Mouse (Mus musculus) neural tube, embryonic 15.5 days (tissue): ENCODE data around the gene Cfap57. TPM values are rescaled to one million over a fixed set of nuclear protein-coding genes. Genes with fewer than 3 reads are reported as not detected.
"Not testable (repeated sequence)": the region's sequence is repeated elsewhere in the genome, so short reads cannot be mapped to it uniquely, and the experiment has no call there.

Source experiments
- ATAC-seq: fragments of 200-750 bp; cut with Nextera tagmentation; 2 replicates; pipeline ENCODE4 v1.8.0; 2017; ENCODE audit warnings: mild to moderate bottlenecking, moderate TSS enrichment, moderate library complexity; ENCODE audit not compliant: low FRiP score
- H3K27ac ChIP-seq: fragments of 300-500 bp; sonication (generic); replicated peaks from 2 replicates; pipeline ENCODE4 v1.5.1; 2015; ENCODE audit warnings: mild to moderate bottlenecking, inconsistent platforms
- H3K27me3 ChIP-seq: fragments of 300-500 bp; sonication (generic); replicated peaks from 2 replicates; pipeline ENCODE4 v1.6.1; 2015; ENCODE audit warnings: inconsistent platforms
- H3K36me3 ChIP-seq: fragments of 300-500 bp; sonication (generic); 2 replicates; pipeline ENCODE4 v1.6.1; 2015; ENCODE audit warnings: inconsistent platforms
- H3K4me1 ChIP-seq: fragments of 300-500 bp; sonication (generic); 2 replicates; pipeline ENCODE4 v1.6.1; 2015; ENCODE audit warnings: inconsistent platforms
- H3K4me2 ChIP-seq: fragments of 300-500 bp; sonication (generic); 2 replicates; pipeline ENCODE4 v1.6.1; 2015; ENCODE audit warnings: inconsistent platforms, mild to moderate bottlenecking, moderate library complexity
- H3K4me3 ChIP-seq: fragments of 300-500 bp; sonication (generic); replicated peaks from 2 replicates; pipeline ENCODE4 v1.5.1; 2015; ENCODE audit warnings: mild to moderate bottlenecking, inconsistent platforms
- H3K9ac ChIP-seq: fragments of 300-500 bp; sonication (generic); replicated peaks from 2 replicates; pipeline ENCODE4 v1.6.1; 2015; ENCODE audit warnings: mild to moderate bottlenecking, inconsistent platforms
- H3K9me3 ChIP-seq: fragments of 300-500 bp; sonication (generic); replicated peaks from 2 replicates; pipeline ENCODE4 v1.6.1; 2016; ENCODE audit warnings: inconsistent platforms
- WGBS: fragments of 180-500 bp; shearing (Covaris S2); methylation state at CpG from one replicate; pipeline ENCODE4 v1.1.7; 2015; ENCODE audit warnings: mixed read lengths; 5-methylcytosine and 5-hydroxymethylcytosine counted together
- polyA plus RNA-seq: library from polyadenylated mRNA; unstranded; fragments of >200 nt; fragmentation: Nextera tagmentation; extraction: Ambion mirVana; gene quantifications from 2 replicates; pipeline ENCODE4 v1.2.1, GENCODE M21; 2015

The Cfap57 gene
- polyA plus RNA-seq, 1 experiment from 2014 or later: 1.5 TPM

DNA sequence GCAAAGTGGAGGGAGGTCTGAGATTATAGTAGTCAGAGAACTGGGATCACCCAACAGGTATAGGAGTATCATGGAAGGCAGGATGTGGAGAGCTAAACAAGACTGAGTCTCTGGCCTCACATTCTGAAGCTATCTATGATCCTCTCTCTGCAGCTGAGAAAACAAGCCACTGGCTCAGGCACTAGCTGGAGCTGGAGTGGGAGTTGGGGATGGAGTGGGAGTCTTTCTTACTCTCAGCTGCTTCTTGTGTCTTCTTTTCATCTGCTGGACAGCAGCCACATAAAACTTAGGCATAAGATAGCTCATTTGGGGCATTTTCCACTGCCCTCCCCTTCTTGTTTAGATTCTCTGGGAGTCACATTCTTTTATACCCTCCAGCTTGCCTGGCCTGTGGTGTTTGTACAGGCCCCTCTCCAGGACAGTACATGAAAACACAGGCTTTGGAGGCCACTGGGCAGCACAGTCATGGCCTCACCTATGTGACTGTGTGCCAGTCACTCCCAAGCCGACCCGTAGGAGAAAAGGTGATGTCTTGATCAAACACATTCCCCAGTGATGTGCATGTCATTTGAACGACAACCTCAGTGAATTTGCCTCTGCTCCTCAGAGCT lies 67.4 kb downstream of the Cfap57 start:
- no peak for ATAC-seq
- no peaks in the 10 kb centered on the region for H3K4me1 ChIP-seq

DNA sequence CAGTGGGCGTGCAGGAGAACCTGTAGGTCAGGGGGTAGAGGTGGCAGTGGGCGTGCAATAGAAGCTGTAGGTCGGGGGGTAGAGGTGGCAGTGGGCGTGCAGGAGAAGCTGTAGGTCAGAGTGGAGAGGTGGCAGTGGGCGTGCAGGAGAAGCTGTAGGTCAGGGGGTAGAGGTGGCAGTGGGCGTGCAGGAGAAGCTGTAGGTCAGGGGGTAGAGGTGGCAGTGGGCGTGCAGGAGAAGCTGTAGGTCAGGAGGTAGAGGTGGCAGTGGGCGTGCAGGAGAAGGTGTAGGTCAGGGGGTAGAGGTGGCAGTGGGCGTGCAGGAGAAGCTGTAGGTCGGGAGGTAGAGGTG lies 72.5 kb downstream of the Cfap57 start:
- WGBS: 89% methylated on average over 10 of the region's 10 CpGs
- not testable (repeated sequence) for H3K4me2 ChIP-seq, H3K9ac ChIP-seq, H3K27me3 ChIP-seq, H3K9me3 ChIP-seq, ATAC-seq, H3K27ac ChIP-seq, H3K36me3 ChIP-seq, H3K4me3 ChIP-seq
- H3K4me1 ChIP-seq: peaks cover 11% of the 10 kb centered on the region

More for the DNA sequence above, 67.4 kb downstream of the Cfap57 start:
- no peak overlapping the region for H3K4me2 ChIP-seq
- H3K36me3 ChIP-seq: no peaks in the 10 kb centered on the region
- H3K27ac ChIP-seq: no peak overlapping the region
- H3K9me3 ChIP-seq: peaks cover under 1% of the 10 kb centered on the region; the same call in 1 of the 2 replicates
- no peaks in the 10 kb centered on the region for H3K27me3 ChIP-seq
- no peak overlapping the region for H3K4me3 ChIP-seq
- WGBS: 85% methylated on average over 3 of the region's 3 CpGs
- H3K9ac ChIP-seq: no peak overlapping the region

DNA sequence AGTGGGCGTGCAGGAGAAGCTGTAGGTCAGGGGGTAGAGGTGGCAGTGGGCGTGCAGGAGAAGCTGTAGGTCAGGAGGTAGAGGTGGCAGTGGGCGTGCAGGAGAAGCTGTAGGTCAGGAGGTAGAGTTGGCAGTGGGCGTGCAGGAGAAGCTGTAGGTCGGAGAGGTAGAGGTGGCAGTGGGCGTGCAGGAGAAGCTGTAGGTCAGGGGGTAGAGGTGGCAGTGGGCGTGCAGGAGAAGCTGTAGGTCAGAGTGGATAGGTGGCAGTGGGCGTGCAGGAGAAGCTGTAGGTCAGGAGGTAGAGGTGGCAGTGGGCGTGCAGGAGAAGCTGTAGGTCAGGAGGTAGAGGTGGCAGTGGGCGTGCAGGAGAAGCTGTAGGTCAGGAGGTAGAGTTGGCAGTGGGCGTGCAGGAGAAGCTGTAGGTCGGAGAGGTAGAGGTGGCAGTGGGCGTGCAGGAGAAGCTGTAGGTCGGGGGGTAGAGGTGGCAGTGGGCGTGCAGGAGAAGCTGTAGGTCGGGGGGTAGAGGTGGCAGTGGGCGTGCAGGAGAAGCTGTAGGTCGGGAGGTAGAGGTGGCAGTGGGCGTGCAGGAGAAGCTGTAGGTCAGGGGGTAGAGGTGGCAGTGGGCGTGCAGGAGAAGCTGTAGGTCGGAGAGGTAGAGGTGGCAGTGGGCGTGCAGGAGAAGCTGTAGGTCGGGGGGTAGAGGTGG lies 73.0 kb downstream of the Cfap57 start:
- WGBS: 88% methylated on average over 23 of the region's 23 CpGs
- not testable (repeated sequence) for H3K36me3 ChIP-seq, H3K4me3 ChIP-seq, H3K9me3 ChIP-seq, ATAC-seq, H3K27ac ChIP-seq, H3K9ac ChIP-seq, H3K4me2 ChIP-seq, H3K27me3 ChIP-seq
- H3K4me1 ChIP-seq: peaks cover 14% of the 10 kb centered on the region

DNA sequence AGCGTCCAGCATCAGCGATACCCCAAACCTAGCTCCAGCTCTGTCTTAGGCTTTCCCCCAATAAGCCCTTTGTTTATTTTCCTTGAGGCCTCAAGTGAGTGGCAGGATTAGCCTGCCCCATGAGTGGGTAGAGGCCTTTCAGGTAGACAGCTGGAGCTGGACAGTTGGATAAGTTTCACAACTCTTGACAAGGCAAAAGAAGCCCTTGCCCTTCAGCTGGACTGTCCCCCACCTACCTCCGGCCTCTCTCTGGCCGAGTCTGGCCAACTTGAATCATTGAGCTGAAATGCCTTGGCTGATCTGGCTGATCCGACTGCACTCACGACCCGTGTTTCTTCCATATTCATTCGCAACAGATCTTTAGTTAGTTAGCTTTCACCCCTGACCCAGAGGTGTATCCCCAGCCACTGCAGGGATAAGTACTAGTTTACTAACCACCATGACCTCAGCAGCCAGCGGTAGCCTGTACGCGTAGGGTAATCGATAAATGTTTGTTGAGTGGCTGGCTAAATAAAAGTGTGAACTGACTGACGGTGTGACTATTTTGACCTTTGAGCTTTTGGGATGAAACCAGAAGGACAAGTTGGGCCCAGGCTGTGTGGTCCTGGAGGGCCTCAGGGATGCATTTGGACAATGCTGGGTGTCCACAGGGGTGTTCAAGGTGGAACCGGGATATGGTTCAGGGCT lies 76.0 kb downstream of the Cfap57 start:
- peaks cover 14% of the 10 kb centered on the region for H3K4me1 ChIP-seq
- WGBS: 75% methylated on average over 14 of the region's 14 CpGs
- H3K9ac ChIP-seq: no peak overlapping the region
- no peak overlapping the region for H3K27ac ChIP-seq
- H3K36me3 ChIP-seq: no peaks in the 10 kb centered on the region
- H3K27me3 ChIP-seq: peaks cover 8% of the 10 kb centered on the region
- H3K4me2 ChIP-seq: peak overlapping the region; percentile 60; the same call in 1 of the 2 replicates
- no peak overlapping the region for H3K4me3 ChIP-seq
- ATAC-seq: no peak
- H3K9me3 ChIP-seq: peaks cover 4% of the 10 kb centered on the region; the same call in 1 of the 2 replicates

DNA sequence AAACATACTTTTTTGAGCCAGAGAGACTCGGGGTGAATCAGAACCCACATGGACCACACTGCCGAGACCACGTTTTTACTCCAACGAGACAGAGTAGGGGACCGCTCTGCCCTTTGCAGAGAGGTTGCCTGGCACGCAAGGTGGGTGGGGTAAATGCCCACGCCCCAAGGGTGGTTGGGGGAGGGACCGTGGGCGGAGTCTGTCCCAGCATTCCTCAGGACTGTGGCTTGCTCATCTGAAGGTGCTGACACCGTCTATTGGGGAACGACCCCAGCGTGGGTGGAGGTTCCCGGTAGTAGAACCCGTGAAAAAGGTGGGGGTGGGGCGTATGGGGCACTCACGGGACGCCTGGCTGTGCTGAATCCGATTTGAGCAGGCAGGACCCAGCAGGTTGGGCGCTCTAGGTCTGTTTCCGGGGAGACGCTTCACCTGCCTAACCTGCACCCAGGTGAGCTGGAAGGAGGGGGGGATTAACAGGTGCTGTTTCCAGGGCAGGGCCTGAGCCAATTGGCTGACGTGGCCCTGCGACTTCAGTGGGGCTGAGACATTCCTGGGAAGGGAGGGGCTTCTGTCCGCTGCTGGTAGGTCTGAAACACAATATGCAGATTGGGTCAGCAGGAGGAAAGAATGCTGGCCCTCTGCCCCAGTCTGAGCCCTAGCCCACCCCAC lies 76.9 kb downstream of the Cfap57 start, which contains the start of gene Tmem125:
TSS of gene Tmem125 (minus strand) at position 453 of the 669 bp plus-strand sequence.
- peak; percentile 45; the same call in 1 of the 2 replicates for ATAC-seq
- 3% methylated on average over 24 of the region's 24 CpGs for WGBS
- no peaks in the 10 kb centered on the region for H3K36me3 ChIP-seq

DNA sequence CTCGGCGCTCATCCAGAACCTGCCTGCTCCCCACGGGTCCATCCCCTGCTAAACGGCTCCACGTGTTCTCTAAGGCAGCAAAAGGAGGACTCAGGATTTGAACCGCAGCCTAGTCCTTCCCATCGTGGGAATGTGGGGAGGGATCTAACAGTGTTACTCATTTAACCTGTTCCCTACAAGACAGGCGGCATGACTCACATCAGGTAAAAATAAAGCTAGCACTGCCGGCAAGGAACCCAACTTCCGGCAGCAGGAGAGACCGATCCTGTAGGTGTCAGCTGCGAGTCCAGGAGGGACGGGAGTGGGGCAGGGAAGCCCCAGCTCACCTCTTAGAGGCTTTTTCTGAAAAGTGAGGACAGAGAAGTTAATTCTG lies 77.4 kb downstream of the Cfap57 start:
- Histone ChIP-seq H3K4me1 (peaks cover 14% of the 10 kb centered on the region), H3K9me3 (peaks cover 3% of the 10 kb centered on the region; the same call in 1 of the 2 replicates), H3K36me3 (no peaks in the 10 kb centered on the region), H3K4me3 (peak overlapping the region; percentile 29), H3K27ac (no peak overlapping the region), H3K9ac (no peak overlapping the region), H3K27me3 (peaks cover 8% of the 10 kb centered on the region), H3K4me2 (peak overlapping the region; percentile 60)
- 21% methylated on average over 13 of the region's 13 CpGs for WGBS
- peak; percentile 24; the same call in 1 of the 2 replicates for ATAC-seq

More for the DNA sequence above, 76.9 kb downstream of the Cfap57 start, which contains the start of gene Tmem125:
- H3K9ac ChIP-seq: 0 out of 2 replicates have a peak within 1 kb of the TSS, but pooled peaks have one; percentile 8
- H3K9me3 ChIP-seq: peaks cover 4% of the 10 kb centered on the region; the same call in 1 of the 2 replicates
- H3K4me1 ChIP-seq: peaks cover 14% of the 10 kb centered on the region
- peak within 1 kb of the TSS; percentile 60 for H3K4me2 ChIP-seq
- peak within 1 kb of the TSS; percentile 29 for H3K4me3 ChIP-seq
- H3K27me3 ChIP-seq: peaks cover 8% of the 10 kb centered on the region
- no peak within 1 kb of the TSS for H3K27ac ChIP-seq

DNA sequence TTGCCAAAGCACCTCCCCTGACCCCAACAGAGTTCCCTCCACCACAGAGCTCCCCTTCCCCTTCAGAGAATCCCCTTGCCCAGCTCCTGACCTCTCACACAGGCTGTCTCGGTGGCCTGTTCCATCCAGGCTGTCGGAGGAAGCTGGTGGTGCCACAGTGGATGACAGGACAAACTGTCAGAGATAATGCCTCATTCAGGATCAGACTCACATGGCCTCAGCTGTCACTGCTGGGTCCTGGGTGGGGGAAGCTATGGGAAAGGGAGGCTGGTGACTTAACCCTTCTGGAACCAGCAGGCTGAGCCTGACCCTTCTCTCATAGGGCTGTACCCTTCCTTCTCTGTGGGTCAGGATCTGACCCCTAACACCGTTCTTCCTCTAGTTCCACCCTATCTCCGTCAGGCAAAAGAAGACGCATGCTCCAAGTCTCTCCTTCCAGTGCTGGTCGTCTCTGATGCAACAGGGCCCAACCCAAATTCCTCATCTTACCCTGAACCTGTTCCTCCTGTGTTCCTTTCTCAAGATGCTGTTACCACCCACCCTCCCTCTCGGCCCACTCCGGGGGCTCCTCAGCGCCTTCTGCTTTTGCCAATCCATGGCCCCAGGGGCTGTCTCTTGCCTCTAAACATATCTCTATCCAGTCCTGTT lies 77.9 kb downstream of the Cfap57 start:
- Histone ChIP-seq H3K9me3 (no peaks in the 10 kb centered on the region), H3K4me3 (peak overlapping the region; percentile 29; the same call in 1 of the 2 replicates), H3K4me2 (peak overlapping the region; percentile 60), H3K27me3 (peaks cover 8% of the 10 kb centered on the region), H3K27ac (no peak overlapping the region), H3K36me3 (no peaks in the 10 kb centered on the region), H3K4me1 (peaks cover 14% of the 10 kb centered on the region), H3K9ac (no peak overlapping the region)
- 69% methylated on average over 9 of the region's 9 CpGs for WGBS
- ATAC-seq: 0 out of 2 replicates have a peak, but pooled peaks have one; percentile 14

DNA sequence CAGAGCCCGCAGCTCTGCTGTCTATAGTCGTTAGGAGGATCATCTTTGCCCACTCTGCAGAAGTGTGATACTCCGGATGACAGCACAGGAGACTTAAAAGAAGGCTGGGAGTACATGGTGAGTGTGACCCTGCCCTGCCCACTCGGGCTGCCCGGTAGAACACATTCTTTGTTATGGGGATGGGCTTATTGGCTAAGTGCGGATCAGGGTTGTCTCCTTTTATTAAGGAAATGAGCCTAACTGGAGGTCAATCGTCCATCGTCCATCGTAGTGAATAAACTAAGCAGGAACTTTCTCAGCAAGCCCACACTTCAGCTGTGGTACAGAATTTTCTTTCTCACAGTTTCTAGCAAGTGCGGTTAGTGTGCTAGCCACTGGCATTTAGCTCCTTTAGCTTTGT lies 80.7 kb downstream of the Cfap57 start:
- H3K9ac ChIP-seq: no peak overlapping the region
- H3K27ac ChIP-seq: no peak overlapping the region
- H3K4me1 ChIP-seq: peaks cover 14% of the 10 kb centered on the region
- no peaks in the 10 kb centered on the region for H3K9me3 ChIP-seq
- no peak overlapping the region for H3K4me2 ChIP-seq
- WGBS: 13% methylated on average over 10 of the region's 10 CpGs
- no peaks in the 10 kb centered on the region for H3K36me3 ChIP-seq
- H3K4me3 ChIP-seq: no peak overlapping the region
- no peak for ATAC-seq
- peaks cover 8% of the 10 kb centered on the region for H3K27me3 ChIP-seq

DNA sequence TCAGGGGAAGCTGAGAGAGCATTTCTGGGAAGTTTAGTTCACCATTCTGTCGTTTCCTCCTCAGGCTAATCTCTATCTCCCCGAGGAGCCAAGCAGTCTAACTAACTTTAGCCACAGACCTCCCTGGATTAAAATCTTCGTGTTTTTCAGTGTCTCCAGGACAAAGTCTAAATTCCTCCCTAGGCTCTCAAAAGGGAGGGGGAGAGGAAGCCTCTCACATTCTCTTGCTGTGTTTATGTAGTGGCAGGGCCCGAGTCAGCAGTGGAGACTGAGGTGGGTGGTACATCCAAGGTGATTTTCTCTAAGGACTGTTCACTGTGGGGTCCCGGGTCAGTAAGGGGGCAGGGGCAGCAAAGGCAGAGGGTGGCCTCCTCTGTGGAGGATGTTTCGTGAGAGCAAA lies 82.8 kb downstream of the Cfap57 start:
- no peak for ATAC-seq
- no peak overlapping the region for H3K4me3 ChIP-seq
- H3K9me3 ChIP-seq: no peaks in the 10 kb centered on the region
- no peak overlapping the region for H3K4me2 ChIP-seq
- 61% methylated on average over 6 of the region's 6 CpGs for WGBS
- H3K36me3 ChIP-seq: no peaks in the 10 kb centered on the region
- peaks cover under 1% of the 10 kb centered on the region; the same call in 1 of the 2 replicates for H3K4me1 ChIP-seq
- no peak overlapping the region for H3K27ac ChIP-seq
- peaks cover 5% of the 10 kb centered on the region for H3K27me3 ChIP-seq
- no peak overlapping the region for H3K9ac ChIP-seq

DNA sequence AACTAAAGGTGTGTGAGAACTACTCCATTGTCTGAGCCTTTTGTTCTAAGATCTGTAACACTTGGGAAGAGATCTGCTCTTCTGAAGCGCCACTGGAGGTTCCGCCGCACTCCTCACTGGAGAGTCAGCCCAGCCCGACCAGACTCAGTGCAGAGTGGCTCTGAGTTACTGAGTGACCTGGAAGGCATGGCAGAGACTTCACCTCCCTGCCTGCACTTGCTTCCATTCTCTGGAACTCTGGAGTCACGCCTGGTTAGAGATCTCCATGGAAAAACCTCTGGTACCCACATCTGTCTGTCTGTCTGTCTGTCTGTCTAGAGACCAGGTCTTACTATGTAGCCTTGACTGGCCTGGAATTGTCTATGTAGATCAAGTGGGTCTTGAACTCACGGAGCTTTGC lies 85.0 kb downstream of the Cfap57 start:
- no peak overlapping the region for H3K27ac ChIP-seq
- H3K4me1 ChIP-seq: no peaks in the 10 kb centered on the region
- no peak overlapping the region for H3K9ac ChIP-seq
- no peak overlapping the region for H3K4me3 ChIP-seq
- 87% methylated on average over 6 of the region's 6 CpGs for WGBS
- H3K36me3 ChIP-seq: no peaks in the 10 kb centered on the region
- H3K9me3 ChIP-seq: no peaks in the 10 kb centered on the region
- no peaks in the 10 kb centered on the region for H3K27me3 ChIP-seq
- H3K4me2 ChIP-seq: no peak overlapping the region
- no peak for ATAC-seq

DNA sequence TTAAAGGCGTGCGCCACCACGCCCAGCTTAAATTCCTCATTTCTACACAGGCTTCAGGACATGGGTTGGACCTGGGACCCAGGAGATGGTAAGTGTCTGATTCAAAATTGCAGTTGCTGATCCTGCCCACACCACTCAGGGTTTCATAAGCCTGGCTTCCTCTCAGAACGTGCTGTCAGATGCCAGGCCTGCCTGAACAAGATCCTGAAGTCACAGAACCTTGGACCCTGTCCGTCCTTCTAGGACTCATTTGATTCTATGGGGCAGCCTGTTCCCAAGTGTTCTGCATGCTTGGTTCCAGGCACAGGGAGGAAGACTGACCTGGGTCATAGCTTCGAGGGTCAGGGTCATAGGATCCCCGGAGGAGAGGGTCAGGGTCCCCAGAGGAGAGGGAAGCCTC lies 87.0 kb downstream of the Cfap57 start:
- no peaks in the 10 kb centered on the region for H3K4me1 ChIP-seq
- no peak overlapping the region for H3K4me3 ChIP-seq
- no peaks in the 10 kb centered on the region for H3K27me3 ChIP-seq
- H3K9me3 ChIP-seq: no peaks in the 10 kb centered on the region
- no peak overlapping the region for H3K9ac ChIP-seq
- H3K36me3 ChIP-seq: no peaks in the 10 kb centered on the region
- ATAC-seq: no peak
- 89% methylated on average over 7 of the region's 7 CpGs for WGBS
- H3K4me2 ChIP-seq: no peak overlapping the region
- no peak overlapping the region for H3K27ac ChIP-seq
